Mouse (Mus musculus) kidney, adult 11 months (tissue): ENCODE data around the gene Cdc42ep2.

Experiments used
- DNase-seq: peaks from one replicate; pipeline ENCODE4 v3.0.0; 2022

Cdc42ep2 gene

GRCm38 (mm10) chr19:5924713-5925093 is at the start of gene Cdc42ep2:
Gene Cdc42ep2 (minus strand): TSS chr19:5924816.
- DNase-seq = peak; percentile 95

GRCm38 (mm10) chr19:5967664-5968063 is 43.0 kb upstream of the Cdc42ep2 start:
- no peak for DNase-seq

GRCm38 (mm10) chr19:5966786-5967185 is 42.2 kb upstream of the Cdc42ep2 start:
- no peak for DNase-seq

- DNase-seq = no peak
Measured at GRCm38 (mm10) chr19:5965910-5966309, 41.3 kb upstream of the Cdc42ep2 start.

GRCm38 (mm10) chr19:5965280-5965679 is 40.7 kb upstream of the Cdc42ep2 start:
- DNase-seq = peak; percentile 64

GRCm38 (mm10) chr19:5964804-5965203 is 40.2 kb upstream of the Cdc42ep2 start:
- no peak for DNase-seq

GRCm38 (mm10) chr19:5963883-5964562 is 39.4 kb upstream of the Cdc42ep2 start, which contains the start of gene Pola2:
Gene Pola2 (minus strand): TSS chr19:5964202.
- peak; percentile 80 for DNase-seq

- no peak for DNase-seq
Measured at GRCm38 (mm10) chr19:5962651-5963050, 38.0 kb upstream of the Cdc42ep2 start.

- no peak for DNase-seq
Measured at GRCm38 (mm10) chr19:5957371-5957770, 32.8 kb upstream of the Cdc42ep2 start.

GRCm38 (mm10) chr19:5956685-5957084 is 32.1 kb upstream of the Cdc42ep2 start:
- DNase-seq = peak; percentile 60

GRCm38 (mm10) chr19:5955704-5956670 is 31.4 kb upstream of the Cdc42ep2 start:
- DNase-seq = peak; percentile 88

GRCm38 (mm10) chr19:5954936-5955335 is 30.3 kb upstream of the Cdc42ep2 start:
- no peak for DNase-seq

GRCm38 (mm10) chr19:5954031-5954710 is 29.6 kb upstream of the Cdc42ep2 start:
- DNase-seq = no peak

- no peak for DNase-seq
Measured at GRCm38 (mm10) chr19:5953201-5953770, 28.7 kb upstream of the Cdc42ep2 start.

- peak; percentile 82 for DNase-seq
Measured at GRCm38 (mm10) chr19:5952071-5952691, 27.6 kb upstream of the Cdc42ep2 start.

- no peak for DNase-seq
Measured at GRCm38 (mm10) chr19:5951631-5952030, 27.0 kb upstream of the Cdc42ep2 start.

GRCm38 (mm10) chr19:5950218-5950617 is 25.6 kb upstream of the Cdc42ep2 start:
- DNase-seq = no peak

- DNase-seq = no peak
Measured at GRCm38 (mm10) chr19:5945891-5946290, 21.3 kb upstream of the Cdc42ep2 start.

GRCm38 (mm10) chr19:5945027-5945426 is 20.4 kb upstream of the Cdc42ep2 start:
- no peak for DNase-seq

- no peak for DNase-seq
Measured at GRCm38 (mm10) chr19:5944145-5944544, 19.5 kb upstream of the Cdc42ep2 start.

GRCm38 (mm10) chr19:5943404-5943803 is 18.8 kb upstream of the Cdc42ep2 start:
- DNase-seq = no peak

GRCm38 (mm10) chr19:5942581-5942980 is 18.0 kb upstream of the Cdc42ep2 start:
- no peak for DNase-seq
